Mouse (Mus musculus): ENCODE measurements around the gene Ptk7.
A peak's percentile ranks its signal among the peaks of the same experiment; 100 is the strongest.

Ptk7 gene

GRCm38 (mm10) chr17:46548741-46549140 is 80.6 kb downstream of the Ptk7 start:
- peaks cover 44% of the 10 kb centered on the region for H3K36me3 ChIP-seq (ENCODE audit: insufficient read depth, low read length)
- H3K4me1 ChIP-seq (replicated peaks; ENCODE audit: low read depth, low read length) = peaks cover 64% of the 10 kb centered on the region
- peak overlapping the region; percentile 43; the same call in 1 of the 2 replicates for H3K4me3 ChIP-seq (replicated peaks; ENCODE audit: low read length)
- no peaks in the 10 kb centered on the region for H3K9me3 ChIP-seq (ENCODE audit: low read length)
- TF ChIP-seq NANOG (IDR thresholded peaks at IDR 0.05; ENCODE audit: borderline replicate concordance, low read length) (no peak), POU5F1 (IDR thresholded peaks at IDR 0.05; ENCODE audit: borderline replicate concordance, low read length) (no peak), CTCF (conservative IDR thresholded peaks at IDR 0.05; ENCODE audit: low read length) (no peak)
- H3K27me3 ChIP-seq (ENCODE audit: insufficient read depth, low read length) = peaks cover 33% of the 10 kb centered on the region

- Histone ChIP-seq H3K4me1 (replicated peaks; ENCODE audit: low read depth, low read length) (peaks cover 63% of the 10 kb centered on the region), H3K27me3 (ENCODE audit: insufficient read depth, low read length) (peaks cover 37% of the 10 kb centered on the region), H3K9me3 (ENCODE audit: low read length) (no peaks in the 10 kb centered on the region), H3K4me3 (replicated peaks; ENCODE audit: low read length) (peak overlapping the region; percentile 43; the same call in 1 of the 2 replicates), H3K36me3 (ENCODE audit: insufficient read depth, low read length) (peaks cover 44% of the 10 kb centered on the region)
- TF ChIP-seq CTCF (conservative IDR thresholded peaks at IDR 0.05; ENCODE audit: low read length) (no peak), POU5F1 (IDR thresholded peaks at IDR 0.05; ENCODE audit: borderline replicate concordance, low read length) (no peak)
Observed at GRCm38 (mm10) chr17:46547923-46548322, 81.4 kb downstream of the Ptk7 start.

DNA sequence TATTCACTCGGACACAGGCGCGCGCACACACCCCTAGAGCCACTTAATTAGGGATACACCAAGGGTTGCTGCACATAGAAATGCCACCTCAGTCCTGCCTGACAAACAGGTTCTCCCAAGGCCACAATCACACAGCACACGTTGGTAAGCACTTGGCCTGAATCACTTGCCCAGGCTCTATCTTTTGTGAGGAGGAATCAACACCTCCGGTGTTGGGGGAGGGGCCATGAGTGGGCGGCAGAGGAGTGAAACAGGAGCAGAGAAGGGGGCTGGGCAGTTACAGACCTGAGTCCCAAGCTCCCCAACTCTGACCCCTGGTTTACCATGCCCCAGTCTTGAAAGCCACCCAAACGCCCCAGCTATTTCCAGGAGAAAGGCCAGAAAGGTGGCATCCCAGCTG is 82.3 kb downstream of the Ptk7 start:
- H3K9me3 ChIP-seq (ENCODE audit: low read length) = no peaks in the 10 kb centered on the region
- H3K27me3 ChIP-seq (ENCODE audit: insufficient read depth, low read length) = peaks cover 44% of the 10 kb centered on the region
- no peak for TF ChIP-seq CTCF (conservative IDR thresholded peaks at IDR 0.05; ENCODE audit: low read length)
- TF ChIP-seq POU5F1 (IDR thresholded peaks at IDR 0.05; ENCODE audit: borderline replicate concordance, low read length) = no peak
- TF ChIP-seq NANOG (IDR thresholded peaks at IDR 0.05; ENCODE audit: borderline replicate concordance, low read length) = no peak
- H3K36me3 ChIP-seq (ENCODE audit: insufficient read depth, low read length) = peaks cover 38% of the 10 kb centered on the region
- peak overlapping the region; percentile 76 for H3K4me3 ChIP-seq (replicated peaks; ENCODE audit: low read length)
- H3K4me1 ChIP-seq (replicated peaks; ENCODE audit: low read depth, low read length) = peaks cover 55% of the 10 kb centered on the region

- TF ChIP-seq POU5F1 (IDR thresholded peaks at IDR 0.05; ENCODE audit: borderline replicate concordance, low read length) (no peak), NANOG (IDR thresholded peaks at IDR 0.05; ENCODE audit: borderline replicate concordance, low read length) (no peak), CTCF (conservative IDR thresholded peaks at IDR 0.05; ENCODE audit: low read length) (no peak)
- peaks cover 53% of the 10 kb centered on the region for H3K4me1 ChIP-seq (replicated peaks; ENCODE audit: low read depth, low read length)
- H3K27me3 ChIP-seq (ENCODE audit: insufficient read depth, low read length) = peaks cover 48% of the 10 kb centered on the region
- no peaks in the 10 kb centered on the region for H3K9me3 ChIP-seq (ENCODE audit: low read length)
- peak overlapping the region; percentile 76 for H3K4me3 ChIP-seq (replicated peaks; ENCODE audit: low read length)
- H3K36me3 ChIP-seq (ENCODE audit: insufficient read depth, low read length) = peaks cover 34% of the 10 kb centered on the region
Observed at GRCm38 (mm10) chr17:46546591-46546990, 82.7 kb downstream of the Ptk7 start.

DNA sequence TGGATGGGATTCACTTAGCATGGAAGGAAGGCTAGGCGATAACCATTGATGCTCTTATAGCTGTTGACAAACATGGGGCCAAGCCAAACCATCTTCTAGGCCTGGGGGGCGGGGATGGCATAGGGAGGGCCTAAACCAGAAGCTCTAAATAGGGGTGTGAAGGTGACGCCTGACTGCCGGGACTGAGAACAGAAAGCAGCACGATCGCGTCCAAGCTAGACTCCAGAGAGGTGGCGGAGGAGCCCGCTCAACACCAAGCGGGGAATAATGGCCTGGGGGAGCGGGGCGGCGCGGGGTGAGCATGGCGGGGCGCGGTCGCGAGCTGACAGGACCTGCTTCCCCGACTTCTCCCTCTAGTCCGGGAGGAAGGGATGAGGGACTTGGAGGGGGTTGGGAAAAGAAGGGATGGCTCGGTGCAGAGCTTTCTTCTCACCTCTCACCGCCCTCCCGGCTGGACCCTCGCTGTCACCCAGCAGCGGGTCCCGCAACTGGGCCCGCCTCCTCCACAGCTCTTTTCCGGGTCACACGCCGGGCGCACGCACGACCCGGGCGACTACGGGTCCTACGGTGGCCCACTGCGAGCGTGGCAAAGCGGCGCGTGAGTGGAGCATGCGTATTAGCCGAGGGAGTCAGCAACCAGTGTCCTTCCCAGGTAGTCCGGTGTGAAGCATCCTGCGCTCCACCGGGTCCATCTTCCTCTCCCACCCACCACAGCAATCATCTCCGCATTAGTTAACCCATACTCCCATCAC is 83.3 kb downstream of the Ptk7 start, which contains the start of gene Cul9:
Gene Cul9 (minus strand): TSS at position 576 of the 752 bp plus-strand sequence.
- TF ChIP-seq NANOG (IDR thresholded peaks at IDR 0.05; ENCODE audit: borderline replicate concordance, low read length) (no peak), CTCF (conservative IDR thresholded peaks at IDR 0.05; ENCODE audit: low read length) (no peak), POU5F1 (IDR thresholded peaks at IDR 0.05; ENCODE audit: borderline replicate concordance, low read length) (no peak)
- Histone ChIP-seq H3K36me3 (ENCODE audit: insufficient read depth, low read length) (peaks cover 28% of the 10 kb centered on the region), H3K4me1 (replicated peaks; ENCODE audit: low read depth, low read length) (peaks cover 53% of the 10 kb centered on the region), H3K4me3 (replicated peaks; ENCODE audit: low read length) (peak within 1 kb of the TSS; percentile 76), H3K9me3 (ENCODE audit: low read length) (no peaks in the 10 kb centered on the region), H3K27me3 (ENCODE audit: insufficient read depth, low read length) (peaks cover 54% of the 10 kb centered on the region)

DNA sequence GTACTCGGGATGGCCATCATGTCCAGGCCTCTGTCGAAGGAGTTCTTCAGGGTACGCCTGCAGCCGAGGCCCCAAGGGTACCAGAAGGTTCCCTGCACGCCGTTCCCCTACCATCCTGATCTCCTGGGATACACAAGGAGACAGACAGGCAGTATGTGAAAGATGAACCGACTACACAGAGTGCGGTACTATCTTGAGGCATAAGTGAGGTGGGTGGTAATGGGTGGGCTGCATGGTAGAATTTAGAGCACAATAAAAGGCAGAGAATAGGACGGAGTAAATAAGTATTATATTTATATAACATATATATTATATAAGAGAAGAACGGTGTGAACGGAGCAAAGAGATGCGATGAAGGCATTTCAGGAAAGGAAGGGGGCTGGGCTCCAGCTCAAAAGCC is 85.6 kb downstream of the Ptk7 start:
- Histone ChIP-seq H3K4me1 (replicated peaks; ENCODE audit: low read depth, low read length) (peaks cover 56% of the 10 kb centered on the region), H3K4me3 (replicated peaks; ENCODE audit: low read length) (peak overlapping the region; percentile 71), H3K36me3 (ENCODE audit: insufficient read depth, low read length) (peaks cover 5% of the 10 kb centered on the region), H3K27me3 (ENCODE audit: insufficient read depth, low read length) (peaks cover 76% of the 10 kb centered on the region), H3K9me3 (ENCODE audit: low read length) (no peaks in the 10 kb centered on the region)
- TF ChIP-seq POU5F1 (IDR thresholded peaks at IDR 0.05; ENCODE audit: borderline replicate concordance, low read length) (no peak), NANOG (IDR thresholded peaks at IDR 0.05; ENCODE audit: borderline replicate concordance, low read length) (no peak), CTCF (conservative IDR thresholded peaks at IDR 0.05; ENCODE audit: low read length) (no peak)

GRCm38 (mm10) chr17:46525579-46526307 is 103.6 kb downstream of the Ptk7 start:
- no peak for TF ChIP-seq POU5F1 (IDR thresholded peaks at IDR 0.05; ENCODE audit: borderline replicate concordance, low read length)
- TF ChIP-seq CTCF (conservative IDR thresholded peaks at IDR 0.05; ENCODE audit: low read length) = peak; percentile 95
- H3K9me3 ChIP-seq (ENCODE audit: low read length) = no peaks in the 10 kb centered on the region
- H3K27me3 ChIP-seq (ENCODE audit: insufficient read depth, low read length) = peaks cover 61% of the 10 kb centered on the region
- H3K4me3 ChIP-seq (replicated peaks; ENCODE audit: low read length) = peak overlapping the region; percentile 35; the same call in 1 of the 2 replicates
- H3K36me3 ChIP-seq (ENCODE audit: insufficient read depth, low read length) = no peaks in the 10 kb centered on the region
- peaks cover 30% of the 10 kb centered on the region for H3K4me1 ChIP-seq (replicated peaks; ENCODE audit: low read depth, low read length)

GRCm38 (mm10) chr17:46525065-46525464 is 104.2 kb downstream of the Ptk7 start:
- no peaks in the 10 kb centered on the region for H3K9me3 ChIP-seq (ENCODE audit: low read length)
- peaks cover 37% of the 10 kb centered on the region for H3K4me1 ChIP-seq (replicated peaks; ENCODE audit: low read depth, low read length)
- no peak overlapping the region for H3K4me3 ChIP-seq (replicated peaks; ENCODE audit: low read length)
- H3K27me3 ChIP-seq (ENCODE audit: insufficient read depth, low read length) = peaks cover 68% of the 10 kb centered on the region
- H3K36me3 ChIP-seq (ENCODE audit: insufficient read depth, low read length) = no peaks in the 10 kb centered on the region
- TF ChIP-seq NANOG (IDR thresholded peaks at IDR 0.05; ENCODE audit: borderline replicate concordance, low read length) (no peak), CTCF (conservative IDR thresholded peaks at IDR 0.05; ENCODE audit: low read length) (no peak), POU5F1 (IDR thresholded peaks at IDR 0.05; ENCODE audit: borderline replicate concordance, low read length) (no peak)
